Mouse (Mus musculus) layer of hippocampus, adult 11-12 months (tissue): ENCODE results near the gene Pex26.

Experiments
- DNase-seq: peaks from one replicate; pipeline ENCODE4 v3.0.0; 2022; ENCODE audit warnings: low spot score

Gene Pex26

DNA sequence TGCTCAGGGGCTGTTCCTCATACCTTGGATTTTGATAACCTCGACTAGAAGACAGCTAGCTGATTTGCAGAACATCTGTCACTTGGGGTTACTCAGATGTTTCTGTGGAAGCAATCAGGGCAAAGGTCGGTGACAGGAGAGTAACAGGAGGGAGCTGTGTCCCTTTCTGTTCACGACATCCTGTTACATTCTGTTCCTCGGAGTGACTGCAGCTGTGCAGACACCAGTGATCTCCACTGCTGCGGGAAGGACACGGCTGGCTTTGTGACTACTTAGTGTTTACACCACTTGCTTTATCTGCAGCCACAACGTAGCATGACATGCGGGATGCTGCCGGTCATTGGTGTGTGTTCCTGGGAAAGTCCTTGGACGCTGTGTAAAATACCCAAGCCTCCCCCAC is 59.7 kb downstream of the Pex26 start:
- DNase-seq: no peak

- DNase-seq: peak; percentile 75
Measured at GRCm38 (mm10) chr6:121245127-121246036, 61.9 kb downstream of the Pex26 start, which contains the start of gene Usp18. Gene Usp18, plus strand, starts transcription at chr6:121245906.

- no peak for DNase-seq
Measured at GRCm38 (mm10) chr6:121246037-121246361, 62.5 kb downstream of the Pex26 start.
